Mouse (Mus musculus) kidney, embryonic 14.5 days (tissue): ENCODE measurements at regions not wholly inside any gene's neighbourhood (a gene's known extent, or its start where the extent isn't known, plus 50 kb on each side); places are given as distances from the start of the nearest gene placed in this dataset.

Experiments
- ATAC-seq: fragments of 200-750 bp; cut with Nextera tagmentation; 2 replicates; pipeline ENCODE4 v1.8.0; 2017; ENCODE audit warnings: moderate number of reproducible peaks, mild to moderate bottlenecking, moderate TSS enrichment, moderate library complexity; ENCODE audit not compliant: low FRiP score, low TSS enrichment
- H3K27ac ChIP-seq: fragments of 300-500 bp; sonication (generic); 2 replicates; pipeline ENCODE4 v1.5.1; 2014; ENCODE audit warnings: low read depth, mild to moderate bottlenecking, low read length, moderate library complexity, mixed read lengths
- H3K27me3 ChIP-seq: fragments of 300-500 bp; sonication (generic); 2 replicates; pipeline ENCODE4 v1.6.1; 2014; ENCODE audit warnings: mild to moderate bottlenecking, low read length; ENCODE audit not compliant: control insufficient read depth, insufficient read depth
- H3K36me3 ChIP-seq: fragments of 300-500 bp; sonication (generic); 2 replicates; pipeline ENCODE4 v1.6.1; 2014; ENCODE audit warnings: low read length, mixed read lengths; ENCODE audit not compliant: control insufficient read depth, insufficient read depth
- H3K4me1 ChIP-seq: fragments of 300-500 bp; sonication (generic); 2 replicates; pipeline ENCODE4 v1.6.1; 2014; ENCODE audit warnings: low read length, mixed read lengths; ENCODE audit not compliant: control insufficient read depth, insufficient read depth
- H3K4me2 ChIP-seq: fragments of 300-500 bp; sonication (generic); replicated peaks from 2 replicates; pipeline ENCODE4 v1.6.1; 2014; ENCODE audit warnings: low read depth, mild to moderate bottlenecking, low read length
- H3K4me3 ChIP-seq: fragments of 300-500 bp; sonication (generic); 2 replicates; pipeline ENCODE4 v1.5.1; 2014; ENCODE audit warnings: mild to moderate bottlenecking, low read length
- H3K9ac ChIP-seq: fragments of 300-500 bp; sonication (generic); 2 replicates; pipeline ENCODE4 v1.6.1; 2014; ENCODE audit warnings: low read depth, mild to moderate bottlenecking, low read length, moderate library complexity
- H3K9me3 ChIP-seq: fragments of 300-500 bp; sonication (generic); 2 replicates; pipeline ENCODE4 v1.6.1; 2016; ENCODE audit warnings: low read length; ENCODE audit not compliant: control insufficient read depth
- WGBS: fragments of 180-500 bp; shearing (Covaris S2); extraction: QIAGEN DNeasy Blood & Tissue Kit; methylation state at CpG from one replicate; pipeline ENCODE4 v1.1.7; 2014; 5-methylcytosine and 5-hydroxymethylcytosine counted together

- Histone ChIP-seq H3K27ac (no peak overlapping the region), H3K27me3 (no peaks in the 10 kb centered on the region), H3K9ac (peak overlapping the region; percentile 34), H3K36me3 (no peaks in the 10 kb centered on the region), H3K4me1 (no peaks in the 10 kb centered on the region), H3K4me3 (peak overlapping the region; percentile 32), H3K9me3 (no peaks in the 10 kb centered on the region), H3K4me2 (peak overlapping the region; percentile 51)
- ATAC-seq, result peak; percentile 92
- 7% methylated on average over 32 of the region's 32 CpGs for WGBS
These were observed 80.6 kb upstream of the Akt3 start for GRCm38 (mm10) chr1:177338466-177339206.

GRCm38 (mm10) chr1:177337756-177338155 lies 79.8 kb upstream of the Akt3 start:
- no peak overlapping the region for H3K27ac ChIP-seq
- H3K27me3 ChIP-seq, result no peaks in the 10 kb centered on the region
- no peaks in the 10 kb centered on the region for H3K36me3 ChIP-seq
- H3K4me1 ChIP-seq, result no peaks in the 10 kb centered on the region
- no peak overlapping the region for H3K4me2 ChIP-seq
- no peak overlapping the region for H3K9ac ChIP-seq
- ATAC-seq, result no peak
- no peak overlapping the region for H3K4me3 ChIP-seq
- no peaks in the 10 kb centered on the region for H3K9me3 ChIP-seq

GRCm38 (mm10) chr1:177337141-177337540 lies 79.1 kb upstream of the Akt3 start:
- no peak overlapping the region for H3K4me3 ChIP-seq
- WGBS, result 86% methylated on average over 4 of the region's 4 CpGs

GRCm38 (mm10) chr1:177336436-177336835 lies 78.4 kb upstream of the Akt3 start:
- 85% methylated on average over 2 of the region's 2 CpGs for WGBS
- Histone ChIP-seq H3K4me1 (no peaks in the 10 kb centered on the region), H3K27me3 (no peaks in the 10 kb centered on the region), H3K4me2 (no peak overlapping the region), H3K4me3 (no peak overlapping the region), H3K27ac (no peak overlapping the region), H3K9me3 (no peaks in the 10 kb centered on the region), H3K36me3 (no peaks in the 10 kb centered on the region), H3K9ac (no peak overlapping the region)
- no peak for ATAC-seq

More at GRCm38 (mm10) chr1:177337141-177337540, 79.1 kb upstream of the Akt3 start:
- no peaks in the 10 kb centered on the region for H3K9me3 ChIP-seq
- H3K36me3 ChIP-seq, result no peaks in the 10 kb centered on the region
- H3K27me3 ChIP-seq, result no peaks in the 10 kb centered on the region
- ATAC-seq, result no peak
- no peaks in the 10 kb centered on the region for H3K4me1 ChIP-seq
- no peak overlapping the region for H3K27ac ChIP-seq
- no peak overlapping the region for H3K9ac ChIP-seq
- no peak overlapping the region for H3K4me2 ChIP-seq

GRCm38 (mm10) chr1:177335961-177336360 lies 78.0 kb upstream of the Akt3 start:
- no peak overlapping the region for H3K4me3 ChIP-seq
- ATAC-seq, result no peak
- 88% methylated on average over 6 of the region's 6 CpGs for WGBS

GRCm38 (mm10) chr1:177323366-177323765 lies 65.4 kb upstream of the Akt3 start:
- 37% methylated on average over 4 of the region's 4 CpGs for WGBS
- Histone ChIP-seq H3K27me3 (no peaks in the 10 kb centered on the region), H3K36me3 (no peaks in the 10 kb centered on the region), H3K9ac (peak overlapping the region; percentile 51), H3K9me3 (no peaks in the 10 kb centered on the region), H3K4me3 (peak overlapping the region; percentile 46; the same call in 1 of the 2 replicates), H3K4me1 (no peaks in the 10 kb centered on the region), H3K27ac (no peak overlapping the region), H3K4me2 (peak overlapping the region; percentile 85)
- peak; percentile 21; the same call in 1 of the 2 replicates for ATAC-seq

More at GRCm38 (mm10) chr1:177335961-177336360, 78.0 kb upstream of the Akt3 start:
- H3K9me3 ChIP-seq, result no peaks in the 10 kb centered on the region
- no peaks in the 10 kb centered on the region for H3K27me3 ChIP-seq
- H3K4me1 ChIP-seq, result no peaks in the 10 kb centered on the region
- no peak overlapping the region for H3K4me2 ChIP-seq
- H3K27ac ChIP-seq, result no peak overlapping the region
- no peaks in the 10 kb centered on the region for H3K36me3 ChIP-seq
- H3K9ac ChIP-seq, result no peak overlapping the region

- ATAC-seq, result peak; percentile 65
- Histone ChIP-seq H3K9me3 (no peaks in the 10 kb centered on the region), H3K9ac (peak overlapping the region; percentile 51), H3K27ac (no peak overlapping the region), H3K4me2 (peak overlapping the region; percentile 85), H3K4me1 (no peaks in the 10 kb centered on the region), H3K4me3 (peak overlapping the region; percentile 46), H3K27me3 (no peaks in the 10 kb centered on the region), H3K36me3 (no peaks in the 10 kb centered on the region)
- WGBS, result under 1% methylated on average over 40 of the region's 40 CpGs
These were observed 64.8 kb upstream of the Akt3 start for GRCm38 (mm10) chr1:177322745-177323299.

- Histone ChIP-seq H3K27ac (no peak overlapping the region), H3K4me3 (peak overlapping the region; percentile 46), H3K9me3 (no peaks in the 10 kb centered on the region), H3K4me2 (peak overlapping the region; percentile 85), H3K4me1 (no peaks in the 10 kb centered on the region), H3K36me3 (no peaks in the 10 kb centered on the region), H3K9ac (peak overlapping the region; percentile 51), H3K27me3 (no peaks in the 10 kb centered on the region)
- peak; percentile 65 for ATAC-seq
- 4% methylated on average over 6 of the region's 6 CpGs for WGBS
These were observed 64.3 kb upstream of the Akt3 start for GRCm38 (mm10) chr1:177322307-177322685.

GRCm38 (mm10) chr1:177321655-177322306 lies 63.8 kb upstream of the Akt3 start:
- H3K4me3 ChIP-seq, result no peak overlapping the region
- H3K9ac ChIP-seq, result no peak overlapping the region
- H3K4me1 ChIP-seq, result no peaks in the 10 kb centered on the region
- ATAC-seq, result no peak
- no peak overlapping the region for H3K4me2 ChIP-seq
- H3K36me3 ChIP-seq, result no peaks in the 10 kb centered on the region
- no peak overlapping the region for H3K27ac ChIP-seq
- H3K9me3 ChIP-seq, result no peaks in the 10 kb centered on the region
- 34% methylated on average over 5 of the region's 5 CpGs for WGBS
- no peaks in the 10 kb centered on the region for H3K27me3 ChIP-seq
